Mouse (Mus musculus) thymus, adult 2 months (tissue): ENCODE measurements around the gene Trmt61a.

Experiments used
- CTCF ChIP-seq: fragments of 200-500 bp; IDR thresholded peaks from 2 replicates; pipeline ENCODE4 v1.5.1; 2012; ENCODE audit warnings: mild to moderate bottlenecking, control low read depth, low read length, moderate library complexity, borderline replicate concordance; ENCODE audit not compliant: control insufficient read depth, poor library complexity, insufficient read depth; ENCODE audit errors: extremely low read depth
- POLR2A ChIP-seq: fragments of 200-500 bp; IDR thresholded peaks from 2 replicates; pipeline ENCODE4 v1.6.1; 2012; ENCODE audit warnings: mild to moderate bottlenecking, low read length, control low read depth, moderate library complexity; ENCODE audit not compliant: control insufficient read depth, poor library complexity, insufficient read depth; ENCODE audit errors: extremely low read depth

GRCm38 (mm10) chr12:111675797-111676580, 1.9 kb upstream of the Trmt61a start:
- TF ChIP-seq CTCF, result no peak
- no peak for TF ChIP-seq POLR2A
